Mouse (Mus musculus) embryonic facial prominence, embryonic 12.5 days (tissue): ENCODE data around the gene Tlr4. TPM values are rescaled to one million over a fixed set of nuclear protein-coding genes. Genes with fewer than 3 reads are reported as not detected.
A peak's percentile ranks its signal among the peaks of the same experiment; 100 is the strongest.

ENCODE experiments used
- ATAC-seq: fragments of 200-750 bp; cut with Nextera tagmentation; 2 replicates; pipeline ENCODE4 v1.8.0; 2017; ENCODE audit not compliant: insufficient number of reproducible peaks, insufficient read depth, low FRiP score, low TSS enrichment
- H3K27ac ChIP-seq: fragments of 300-500 bp; sonication (generic); 2 replicates; pipeline ENCODE4 v1.5.1; 2016; ENCODE audit warnings: mild to moderate bottlenecking
- H3K27me3 ChIP-seq: fragments of 300-500 bp; sonication (generic); 2 replicates; pipeline ENCODE4 v1.6.1; 2016; ENCODE audit warnings: mild to moderate bottlenecking, moderate library complexity
- H3K36me3 ChIP-seq: fragments of 300-500 bp; sonication (generic); 2 replicates; pipeline ENCODE4 v1.6.1; 2016; ENCODE audit warnings: mild to moderate bottlenecking
- H3K4me1 ChIP-seq: fragments of 300-500 bp; sonication (generic); 2 replicates; pipeline ENCODE4 v1.6.1; 2016
- H3K4me2 ChIP-seq: fragments of 300-500 bp; sonication (generic); replicated peaks from 2 replicates; pipeline ENCODE4 v1.6.1; 2016; ENCODE audit warnings: mild to moderate bottlenecking, moderate library complexity
- H3K4me3 ChIP-seq: fragments of 300-500 bp; sonication (generic); 2 replicates; pipeline ENCODE4 v1.5.1; 2016; ENCODE audit warnings: mild to moderate bottlenecking
- H3K9ac ChIP-seq: fragments of 300-500 bp; sonication (generic); 2 replicates; pipeline ENCODE4 v1.6.1; 2016; ENCODE audit warnings: mild to moderate bottlenecking, moderate library complexity
- H3K9me3 ChIP-seq: fragments of 300-500 bp; sonication (generic); 2 replicates; pipeline ENCODE4 v1.6.1; 2016; ENCODE audit warnings: mild to moderate bottlenecking, moderate library complexity
- WGBS: fragments of 180-500 bp; shearing (Covaris S2); methylation state at CpG from one replicate; pipeline ENCODE4 v1.1.7; 2016; 5-methylcytosine and 5-hydroxymethylcytosine counted together
- polyA plus RNA-seq: library from polyadenylated mRNA; unstranded; fragments of >200 nt; fragmentation: Nextera tagmentation; extraction: Ambion mirVana; gene quantifications from 2 replicates; pipeline ENCODE4 v1.2.1, GENCODE M21; 2016

Gene Tlr4
- 0.83 and 1.4 TPM in 2 replicates for polyA plus RNA-seq

DNA sequence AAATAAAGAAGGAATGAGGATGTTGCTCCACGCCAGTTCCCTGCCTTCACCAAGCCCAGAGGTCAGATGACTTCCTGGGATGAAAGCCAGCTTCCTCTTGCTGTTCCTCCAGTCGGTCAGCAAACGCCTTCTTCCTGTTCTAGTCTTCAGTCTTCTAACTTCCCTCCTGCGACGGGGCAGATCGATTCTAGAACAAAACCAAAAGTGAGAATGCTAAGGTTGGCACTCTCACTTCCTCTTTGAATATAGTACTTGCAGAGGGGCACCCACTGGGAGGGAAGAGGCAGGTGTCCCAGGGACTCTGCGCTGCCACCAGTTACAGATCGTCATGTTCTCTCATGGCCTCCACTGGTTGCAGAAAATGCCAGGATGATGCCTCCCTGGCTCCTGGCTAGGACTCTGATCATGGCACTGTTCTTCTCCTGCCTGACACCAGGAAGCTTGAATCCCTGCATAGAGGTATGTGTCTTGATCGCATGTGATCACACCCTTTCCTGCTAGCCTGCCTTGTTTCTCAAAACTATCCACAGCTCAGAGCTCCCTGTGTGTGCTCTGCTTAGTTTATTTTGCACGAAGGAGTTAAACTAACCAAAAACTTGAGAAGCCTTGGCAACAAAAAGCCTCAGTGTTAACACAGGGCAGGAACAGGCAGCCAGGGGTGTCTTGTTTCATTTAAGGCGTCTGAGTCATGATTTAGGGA, at the start of gene Tlr4:
TSS of gene Tlr4 (plus strand) at position 122 of the 700 bp plus-strand sequence.
- no peaks in the 10 kb centered on the region for H3K9me3 ChIP-seq
- H3K27me3 ChIP-seq, result no peaks in the 10 kb centered on the region
- H3K4me2 ChIP-seq, result peak within 1 kb of the TSS; percentile 23
- H3K9ac ChIP-seq, result no peak within 1 kb of the TSS
- H3K36me3 ChIP-seq, result no peaks in the 10 kb centered on the region
- H3K4me3 ChIP-seq, result no peak within 1 kb of the TSS
- ATAC-seq, result peak; percentile 15; the same call in 1 of the 2 replicates
- WGBS, result 49% methylated on average over 11 of the region's 11 CpGs
- no peaks in the 10 kb centered on the region for H3K4me1 ChIP-seq
- H3K27ac ChIP-seq, result peak within 1 kb of the TSS; percentile 38; the same call in 1 of the 2 replicates

DNA sequence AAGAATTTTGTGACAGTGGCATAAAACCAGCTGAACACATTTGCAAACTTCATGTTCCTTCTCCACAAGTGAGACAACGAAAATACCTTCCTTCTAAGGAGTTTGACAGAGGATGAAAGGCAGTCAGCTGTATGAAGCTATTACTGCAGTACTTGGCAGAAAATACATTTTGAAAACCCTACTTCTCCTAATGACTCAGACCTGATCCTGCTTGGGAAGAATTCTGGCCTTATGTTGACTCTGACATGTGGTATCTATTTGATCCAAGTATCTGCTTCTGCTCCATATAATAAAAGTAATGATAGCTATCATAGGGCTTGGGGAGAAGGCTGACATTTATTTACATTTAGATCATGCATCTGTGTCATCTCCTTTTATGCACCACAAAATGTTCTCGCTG, 33.1 kb upstream of the Tlr4 start:
- Histone ChIP-seq H3K4me3 (no peak overlapping the region), H3K27me3 (no peaks in the 10 kb centered on the region)
- ATAC-seq, result no peak

DNA sequence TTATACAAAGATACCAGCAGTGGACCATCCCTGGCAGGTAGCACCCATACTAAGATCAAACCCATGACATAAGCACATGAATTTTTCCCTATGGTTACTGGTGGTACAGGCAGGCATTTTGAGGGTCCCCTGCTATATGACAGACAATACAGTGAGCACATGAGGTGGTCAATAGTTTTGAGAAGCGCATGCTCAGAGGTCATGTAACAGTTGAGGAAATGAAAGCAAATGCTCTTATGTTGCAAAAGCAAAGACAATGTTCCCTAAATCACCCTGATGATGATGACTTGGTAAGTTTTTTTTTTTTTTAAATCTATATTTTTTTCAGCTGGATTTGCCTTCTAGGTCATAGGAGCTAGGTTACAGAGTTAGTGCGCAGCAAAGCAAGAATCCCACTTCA, 30.7 kb upstream of the Tlr4 start:
- Histone ChIP-seq H3K4me1 (no peaks in the 10 kb centered on the region), H3K36me3 (no peaks in the 10 kb centered on the region), H3K4me3 (no peak overlapping the region), H3K4me2 (no peak overlapping the region), H3K9ac (no peak overlapping the region), H3K27me3 (no peaks in the 10 kb centered on the region), H3K27ac (no peak overlapping the region), H3K9me3 (no peaks in the 10 kb centered on the region)
- WGBS, result 96% methylated on average over 2 of the region's 2 CpGs
- no peak for ATAC-seq

More for the DNA sequence above, 33.1 kb upstream of the Tlr4 start:
- no peaks in the 10 kb centered on the region for H3K9me3 ChIP-seq
- no peaks in the 10 kb centered on the region for H3K4me1 ChIP-seq
- H3K27ac ChIP-seq, result no peak overlapping the region
- H3K9ac ChIP-seq, result no peak overlapping the region
- H3K4me2 ChIP-seq, result no peak overlapping the region
- 79% methylated on average over 2 of the region's 2 CpGs for WGBS
- no peaks in the 10 kb centered on the region for H3K36me3 ChIP-seq

DNA sequence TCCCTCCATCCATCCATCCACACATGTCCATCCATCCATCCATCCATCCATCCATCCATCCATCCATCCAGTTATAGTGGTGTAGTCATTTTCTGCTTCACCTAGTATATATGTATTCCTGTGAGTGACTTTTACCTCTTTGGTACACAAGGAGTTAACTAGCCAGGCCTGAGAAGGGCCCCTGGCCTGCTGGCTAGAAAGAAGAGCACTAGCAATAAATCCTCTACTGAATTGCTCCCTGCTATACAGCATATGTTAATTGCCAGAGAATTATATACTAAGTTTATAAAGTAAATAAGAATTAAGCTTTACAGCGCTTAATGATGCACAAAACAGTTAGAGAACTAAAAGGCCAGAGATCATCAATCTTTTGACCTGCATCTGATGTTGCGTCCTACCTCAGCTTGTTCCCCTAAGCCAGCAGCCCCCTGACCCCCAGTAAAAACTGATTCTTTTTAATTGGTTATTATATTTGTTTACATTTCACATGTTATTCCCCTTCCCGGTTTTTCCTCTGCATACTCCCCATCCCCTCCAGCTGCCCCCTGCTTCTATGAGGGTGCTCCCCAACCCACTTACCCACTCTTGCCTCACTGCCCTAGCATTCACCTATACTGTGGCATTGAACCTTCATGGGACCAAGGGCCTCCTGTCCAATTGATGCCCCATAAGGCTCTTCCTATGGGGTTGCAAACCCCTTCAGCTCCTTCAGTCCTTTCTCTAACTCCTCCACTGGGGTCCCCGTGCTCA, 22.7 kb upstream of the Tlr4 start:
- Histone ChIP-seq H3K4me1 (no peaks in the 10 kb centered on the region), H3K9me3 (no peaks in the 10 kb centered on the region), H3K4me3 (no peak overlapping the region), H3K27me3 (no peaks in the 10 kb centered on the region), H3K9ac (no peak overlapping the region), H3K27ac (no peak overlapping the region), H3K36me3 (no peaks in the 10 kb centered on the region), H3K4me2 (no peak overlapping the region)
- 79% methylated on average over 4 of the region's 4 CpGs for WGBS
- no peak for ATAC-seq

DNA sequence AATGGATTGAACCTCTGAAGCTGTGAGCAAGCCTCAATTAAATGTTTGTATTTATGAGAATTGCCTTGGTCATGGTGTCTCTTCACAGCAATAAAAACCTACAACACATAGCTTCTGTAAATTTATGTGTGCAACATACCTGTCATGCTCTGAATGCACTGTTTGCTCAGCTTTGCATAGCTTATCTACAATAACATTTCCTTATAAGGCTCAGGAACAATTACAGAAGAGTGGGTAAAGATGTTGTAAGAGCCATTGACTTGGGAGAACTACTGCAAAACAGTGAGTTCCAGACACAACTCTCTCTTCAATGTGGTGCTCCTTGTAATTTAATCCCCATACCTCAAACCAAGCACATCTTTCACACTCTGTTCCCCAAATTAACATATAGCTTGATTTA, 21.6 kb upstream of the Tlr4 start:
- Histone ChIP-seq H3K36me3 (no peaks in the 10 kb centered on the region), H3K27ac (no peak overlapping the region), H3K4me2 (no peak overlapping the region), H3K4me1 (no peaks in the 10 kb centered on the region), H3K9ac (no peak overlapping the region), H3K4me3 (no peak overlapping the region), H3K27me3 (no peaks in the 10 kb centered on the region), H3K9me3 (no peaks in the 10 kb centered on the region)
- no peak for ATAC-seq

DNA sequence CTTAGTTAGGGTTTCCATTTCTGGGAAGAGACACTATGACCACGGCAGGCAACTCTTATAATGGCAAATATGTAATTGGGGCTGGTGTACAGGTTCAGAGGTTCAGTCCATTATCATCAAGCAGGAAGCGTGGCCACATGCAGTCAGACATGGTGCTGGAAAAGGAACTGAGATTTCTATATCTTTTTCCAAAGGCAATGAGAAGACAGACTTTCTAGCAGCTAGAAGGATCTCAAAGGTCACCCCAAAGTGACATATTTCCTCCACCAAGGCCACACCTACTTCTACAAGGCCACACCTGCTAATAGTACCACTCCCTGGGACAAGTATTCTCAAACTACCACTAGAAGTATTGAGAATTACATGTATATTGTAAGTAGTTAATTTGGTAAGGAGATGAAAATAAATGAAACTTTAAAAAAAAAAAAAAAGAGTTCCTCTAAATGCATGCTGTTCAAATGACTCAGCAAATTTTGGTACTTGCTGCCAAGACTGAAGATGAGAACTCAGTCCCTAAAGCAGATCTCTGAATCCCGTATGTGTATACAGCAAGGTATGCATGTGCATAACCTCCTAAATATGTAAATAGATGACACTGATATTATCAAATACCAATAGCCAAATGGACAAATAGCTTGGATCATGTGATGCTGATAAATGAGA, 10.9 kb upstream of the Tlr4 start:
- Histone ChIP-seq H3K27me3 (no peaks in the 10 kb centered on the region), H3K4me1 (no peaks in the 10 kb centered on the region), H3K4me2 (no peak overlapping the region), H3K4me3 (no peak overlapping the region), H3K9me3 (no peaks in the 10 kb centered on the region), H3K27ac (no peak overlapping the region), H3K9ac (no peak overlapping the region), H3K36me3 (no peaks in the 10 kb centered on the region)
- 86% methylated on average over 3 of the region's 3 CpGs for WGBS
- ATAC-seq, result no peak

DNA sequence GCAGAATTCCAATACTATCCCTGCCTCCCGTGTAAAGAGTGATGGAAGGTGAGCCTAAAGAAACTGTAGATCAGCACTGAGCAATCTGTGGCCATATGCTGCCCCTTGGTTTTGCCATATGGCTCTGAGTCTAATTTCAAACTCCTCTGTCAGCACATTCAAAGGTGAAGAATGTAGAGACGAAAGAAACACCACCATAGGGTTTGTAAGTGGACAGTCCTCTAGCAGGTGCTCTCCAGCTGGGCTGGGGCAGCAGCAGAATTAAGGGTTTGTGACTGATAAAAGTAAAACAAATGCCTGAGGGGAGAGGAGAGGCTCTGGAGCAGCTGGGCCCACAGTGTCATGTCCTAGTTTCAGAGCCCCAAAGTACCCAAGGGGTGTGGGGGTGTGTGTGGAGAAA, 6.2 kb upstream of the Tlr4 start:
- H3K9me3 ChIP-seq, result no peaks in the 10 kb centered on the region
- H3K27me3 ChIP-seq, result no peaks in the 10 kb centered on the region
- H3K4me3 ChIP-seq, result no peak overlapping the region
- no peak overlapping the region for H3K9ac ChIP-seq
- no peaks in the 10 kb centered on the region for H3K4me1 ChIP-seq
- H3K27ac ChIP-seq, result no peak overlapping the region
- H3K36me3 ChIP-seq, result no peaks in the 10 kb centered on the region
- WGBS, result 63% methylated on average over 2 of the region's 2 CpGs
- H3K4me2 ChIP-seq, result no peak overlapping the region
- no peak for ATAC-seq

DNA sequence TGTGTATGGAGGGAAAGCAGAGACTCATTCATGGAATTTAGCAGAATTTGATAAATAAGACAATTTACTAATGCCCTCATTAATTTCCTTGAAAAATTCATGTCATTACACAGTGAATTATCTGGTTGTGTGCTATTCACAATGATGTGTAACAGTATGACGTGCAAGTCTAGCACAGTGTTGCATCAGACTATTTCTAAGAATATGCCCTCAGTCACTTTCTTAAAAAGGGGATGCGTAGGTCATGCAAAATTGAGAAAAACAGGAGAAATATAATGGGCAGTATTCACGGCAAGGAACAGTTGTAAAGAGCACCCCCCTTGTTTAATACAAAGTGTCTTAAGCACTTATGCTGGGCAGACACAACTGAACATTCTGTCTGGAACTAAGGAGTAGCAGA, 5.6 kb upstream of the Tlr4 start:
- WGBS, result 83% methylated on average over 3 of the region's 3 CpGs
- Histone ChIP-seq H3K4me3 (no peak overlapping the region), H3K27me3 (no peaks in the 10 kb centered on the region)

DNA sequence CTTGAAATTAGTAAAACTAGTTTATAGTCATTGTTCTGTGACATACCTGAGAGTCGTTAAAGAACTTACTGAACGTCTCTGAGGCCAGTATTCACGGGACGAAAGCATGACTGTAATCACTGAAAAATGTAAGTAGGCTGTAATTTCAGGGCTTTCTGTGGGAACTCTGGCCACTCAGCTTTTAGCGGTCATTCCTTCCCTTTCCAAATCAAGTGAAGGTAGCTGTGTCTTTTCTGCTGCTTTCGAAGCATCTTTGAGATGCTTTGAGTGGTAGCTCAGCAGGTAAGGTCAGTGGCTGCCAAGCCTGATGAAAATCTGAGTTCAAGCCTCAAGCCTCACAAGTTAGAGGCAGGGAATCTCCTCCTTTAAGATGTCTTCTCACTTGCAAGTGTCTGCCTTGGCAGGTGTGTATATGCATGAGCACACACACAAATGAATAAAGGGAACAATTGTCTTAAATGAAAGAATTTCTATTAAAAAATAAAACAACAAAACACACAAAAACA, 832 bp downstream of the Tlr4 start:
- Histone ChIP-seq H3K27ac (0 out of 2 replicates have a peak overlapping the region, but pooled peaks have one; percentile 38), H3K4me2 (peak overlapping the region; percentile 23)
- ATAC-seq, result no peak

More for the DNA sequence above, 5.6 kb upstream of the Tlr4 start:
- no peak overlapping the region for H3K4me2 ChIP-seq
- ATAC-seq, result no peak
- H3K9ac ChIP-seq, result no peak overlapping the region
- no peak overlapping the region for H3K27ac ChIP-seq
- H3K4me1 ChIP-seq, result no peaks in the 10 kb centered on the region
- H3K9me3 ChIP-seq, result no peaks in the 10 kb centered on the region
- H3K36me3 ChIP-seq, result no peaks in the 10 kb centered on the region

DNA sequence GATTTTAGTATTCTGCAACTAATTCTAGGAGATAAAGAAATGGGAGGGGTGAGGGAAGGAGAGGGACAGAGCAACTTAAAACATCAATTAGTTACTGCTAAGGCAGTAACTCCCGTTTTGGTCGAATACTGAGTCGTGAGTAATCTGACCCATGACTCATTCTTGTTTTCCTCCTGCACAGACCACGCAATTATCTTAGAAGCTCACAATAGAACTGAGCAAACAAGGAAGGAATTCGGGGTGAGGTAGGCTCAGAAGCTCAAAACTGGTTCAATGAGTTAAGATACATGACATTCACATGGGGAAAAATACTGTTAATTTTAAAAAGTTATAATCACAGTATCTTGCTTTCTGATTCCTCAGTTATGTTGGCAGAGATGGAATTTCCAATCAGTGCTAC, 1.3 kb downstream of the Tlr4 start:
- no peak overlapping the region for H3K4me2 ChIP-seq
- H3K27ac ChIP-seq, result no peak overlapping the region
- H3K4me1 ChIP-seq, result no peaks in the 10 kb centered on the region
- no peaks in the 10 kb centered on the region for H3K9me3 ChIP-seq
- H3K4me3 ChIP-seq, result no peak overlapping the region
- no peaks in the 10 kb centered on the region for H3K36me3 ChIP-seq
- H3K27me3 ChIP-seq, result no peaks in the 10 kb centered on the region
- WGBS, result 18% methylated on average over 5 of the region's 5 CpGs
- no peak overlapping the region for H3K9ac ChIP-seq
- no peak for ATAC-seq

More for the DNA sequence above, 832 bp downstream of the Tlr4 start:
- Histone ChIP-seq H3K9me3 (no peaks in the 10 kb centered on the region), H3K36me3 (no peaks in the 10 kb centered on the region), H3K4me3 (no peak overlapping the region), H3K27me3 (no peaks in the 10 kb centered on the region), H3K4me1 (no peaks in the 10 kb centered on the region), H3K9ac (no peak overlapping the region)
- 43% methylated on average over 6 of the region's 6 CpGs for WGBS

DNA sequence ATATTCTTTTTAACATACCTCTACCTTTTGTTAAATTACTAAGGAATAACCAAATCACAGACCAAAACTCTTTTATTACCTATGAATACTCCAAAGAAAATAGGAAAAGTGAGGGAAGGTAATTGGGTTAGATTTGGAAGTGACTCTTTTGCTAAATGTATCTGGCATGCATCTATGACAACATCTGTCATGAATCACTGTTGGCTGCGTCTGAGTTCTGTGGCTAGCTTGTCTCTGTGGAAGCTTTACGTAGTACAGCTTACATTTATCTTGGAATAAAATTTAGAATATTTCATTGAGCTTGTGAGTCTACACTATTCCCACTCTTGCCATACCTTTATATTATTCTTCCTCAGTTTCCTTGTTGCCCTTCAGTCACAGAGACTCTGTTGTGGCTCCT, 10.7 kb downstream of the Tlr4 start:
- no peak for ATAC-seq
- Histone ChIP-seq H3K9me3 (no peaks in the 10 kb centered on the region), H3K4me1 (no peaks in the 10 kb centered on the region), H3K4me3 (no peak overlapping the region), H3K27ac (no peak overlapping the region), H3K4me2 (no peak overlapping the region), H3K27me3 (no peaks in the 10 kb centered on the region), H3K9ac (no peak overlapping the region), H3K36me3 (no peaks in the 10 kb centered on the region)
- WGBS, result 73% methylated on average over 2 of the region's 2 CpGs
